Comparison of ENCODE assay signal across 7 mouse cellular contexts in the genomic region with DNA sequence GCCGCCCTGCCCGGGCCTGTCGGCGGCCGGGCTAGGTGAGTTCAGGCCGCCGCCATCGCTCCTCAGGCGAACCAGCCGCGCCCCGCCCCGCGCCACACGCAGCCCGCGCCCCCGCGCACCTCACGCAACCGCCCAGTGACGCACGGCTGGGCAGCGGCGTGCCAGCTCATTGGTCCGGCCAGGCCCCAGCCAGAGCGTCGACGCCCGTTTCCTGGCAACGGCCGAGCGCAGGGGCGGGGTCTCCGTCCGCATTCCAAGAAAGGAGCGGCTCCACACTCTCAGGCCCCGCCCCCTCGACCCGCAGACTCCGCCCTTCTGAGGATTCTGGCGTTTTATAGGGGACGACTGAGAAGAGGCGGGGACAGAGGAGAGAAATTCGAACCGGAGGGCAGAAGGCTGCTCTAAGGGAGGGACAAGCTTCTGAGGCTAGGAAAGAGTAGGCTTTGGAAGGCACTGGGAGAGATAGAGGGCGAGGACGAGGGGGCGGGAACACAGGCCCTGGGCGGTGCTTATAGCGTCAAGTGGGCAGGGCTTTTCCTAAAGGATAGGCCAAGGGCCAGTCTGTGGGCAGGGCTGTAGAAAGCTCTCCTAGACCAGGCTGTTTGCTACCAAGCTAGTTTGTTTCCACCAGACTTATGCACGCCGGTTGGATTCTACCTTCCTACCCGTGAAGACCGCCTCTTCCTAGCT. TPM values are rescaled to one million over a fixed set of nuclear protein-coding genes. Genes with fewer than 3 reads are reported as not detected.
DNase-seq lines count a peak whose midpoint lies in the region; ATAC-seq lines count a peak whose summit lies in the region.

Fam160a2 (minus strand) TSS at position 120 of the 690 bp plus-strand sequence.

- H3K9ac ChIP-seq in intestine, embryonic 16.5 days (ENCODE audit: low read depth, low read length), result peak within 1 kb of the TSS; percentile 84
- H3K9ac ChIP-seq in midbrain, embryonic 11.5 days (ENCODE audit: low read length), result peak within 1 kb of the TSS; percentile 83

- H3K4me2 ChIP-seq in intestine, embryonic 16.5 days (ENCODE audit: low read depth, low read length), result peak within 1 kb of the TSS; percentile 67
- H3K4me2 ChIP-seq in midbrain, embryonic 11.5 days, result peak within 1 kb of the TSS; percentile 61

- peak; percentile 98 for ATAC-seq in intestine, embryonic 16.5 days
- ATAC-seq in midbrain, embryonic 11.5 days (ENCODE audit: low FRiP score), result peak; percentile 99

- H3K27me3 ChIP-seq in intestine, embryonic 16.5 days (replicated peaks; ENCODE audit: control insufficient read depth, insufficient read depth, low read length), result no peaks in the 10 kb centered on the region
- no peaks in the 10 kb centered on the region for H3K27me3 ChIP-seq in midbrain, embryonic 11.5 days (ENCODE audit: control insufficient read depth, insufficient read depth, low read length)

- no peaks in the 10 kb centered on the region for H3K36me3 ChIP-seq in intestine, embryonic 16.5 days (ENCODE audit: control insufficient read depth, insufficient read depth, low read length)
- no peaks in the 10 kb centered on the region for H3K36me3 ChIP-seq in midbrain, embryonic 11.5 days (ENCODE audit: control insufficient read depth, insufficient read depth, low read length)

- intact Hi-C loops in left cerebral cortex, postnatal 36 days (cut with DNase I), result loop anchor here (10.0 kb wide), 1 partner anchor 235 kb away; the partner anchor contains the start of gene Trim3

- H3K4me1 ChIP-seq in intestine, embryonic 16.5 days (ENCODE audit: control insufficient read depth, insufficient read depth, low read length), result peaks cover 12% of the 10 kb centered on the region
- peaks cover 7% of the 10 kb centered on the region; the same call in 1 of the 2 replicates for H3K4me1 ChIP-seq in midbrain, embryonic 11.5 days (ENCODE audit: control insufficient read depth, insufficient read depth, low read length)

- H3K27ac ChIP-seq in intestine, embryonic 16.5 days (ENCODE audit: low read length), result peak within 1 kb of the TSS; percentile 82
- peak within 1 kb of the TSS; percentile 56 for H3K27ac ChIP-seq in midbrain, embryonic 11.5 days (ENCODE audit: low read depth, low read length)

- DNase-seq in adrenal gland, adult 8-10 months, result peak; percentile 100
- peak; percentile 100 for DNase-seq in embryo, embryonic 9.5 days (ENCODE audit: extremely low spot score)
- peak; percentile 99 to 100 for DNase-seq in gastrocnemius, postnatal 4 days (ENCODE audit: low spot score in 2 of 2)
- peak; percentile 99 for DNase-seq in left cerebral cortex, postnatal 36 days (ENCODE audit: low spot score in 2 of 2)
- peak; percentile 100 for DNase-seq in midbrain, embryonic 11.5 days (ENCODE audit: low spot score, missing footprints)
- peak; percentile 99 for DNase-seq in skeletal muscle tissue, adult 2 months (ENCODE audit: low read depth, low spot score)

- H3K9me3 ChIP-seq in intestine, embryonic 16.5 days (ENCODE audit: control insufficient read depth, low read length), result no peaks in the 10 kb centered on the region
- H3K9me3 ChIP-seq in midbrain, embryonic 11.5 days (ENCODE audit: control insufficient read depth, low read length), result no peaks in the 10 kb centered on the region

- under 1% methylated on average over 55 of the region's 55 CpGs for WGBS in intestine, embryonic 16.5 days
- under 1% methylated on average over 55 of the region's 55 CpGs for WGBS in midbrain, embryonic 11.5 days

- peak within 1 kb of the TSS; percentile 95 for H3K4me3 ChIP-seq in intestine, embryonic 16.5 days (ENCODE audit: low read length)
- peak within 1 kb of the TSS; percentile 80 for H3K4me3 ChIP-seq in midbrain, embryonic 11.5 days (ENCODE audit: low read depth, low read length)

RNA-seq across cellular contexts. Expression of gene Fam160a2, which starts in this region (rescaled TPM):
- 10 to 100 TPM; 28.5 to 34.9 (median 32.1) TPM for total RNA-seq in adrenal gland, adult 8-10 months (2022)
- 10 to 100 TPM; 21.0 to 24.9 TPM for total RNA-seq in gastrocnemius, postnatal 4 days (2021)
- 44.2 and 44.9 TPM in 2 replicates for polyA plus RNA-seq in intestine, embryonic 16.5 days (2015; fragmentation: Nextera tagmentation; extraction: Ambion mirVana)
- total RNA-seq in left cerebral cortex, postnatal 36 days (2021), result 10 to 100 TPM; 77.0 to 83.9 TPM
- polyA plus RNA-seq in midbrain, embryonic 11.5 days (2014; fragmentation: Nextera tagmentation; extraction: Ambion mirVana), result 25.4 and 30.4 TPM in 2 replicates

Comparison
In these comparisons a context has a peak if more than half of its experiments do, and no peak if none do; other contexts are left out.
1. Peak in every context shown above with its lines: DNase-seq, ATAC-seq, H3K4me3 ChIP-seq and H3K27ac ChIP-seq.